Mouse (Mus musculus): ENCODE measurements around the gene Fam168a. TPM values are rescaled to one million over a fixed set of nuclear protein-coding genes. Genes with fewer than 3 reads are reported as not detected.

The Fam168a gene
- total and polyA plus RNA-seq, 3 experiments, result 16.3 to 88.2 (median 49.3) TPM

- DNase-seq (ENCODE audit: low spot score), result no peak
- no peak for TF ChIP-seq POLR2AphosphoS5 (IDR thresholded peaks at IDR 0.05; ENCODE audit: insufficient replicate concordance, low read depth, low read length)
- no peak for TF ChIP-seq CTCF (IDR thresholded peaks at IDR 0.05; ENCODE audit: low read depth, low read length)
- no peak for TF ChIP-seq TAL1 (conservative IDR thresholded peaks at IDR 0.05; ENCODE audit: low read depth, low read length)
- no peak for TF ChIP-seq GATA2 (IDR thresholded peaks at IDR 0.05; ENCODE audit: borderline replicate concordance, low read depth, low read length)
- TF ChIP-seq GATA1 (IDR thresholded peaks at IDR 0.05; ENCODE audit: borderline replicate concordance, low read length), result no peak
- H3K4me1 ChIP-seq (ENCODE audit: insufficient read depth, low read depth, low read length), result peaks cover 46% of the 10 kb centered on the region
These were observed 134.5 kb downstream of the Fam168a start for GRCm38 (mm10) chr7:100840906-100841305.

GRCm38 (mm10) chr7:100841608-100842007, 135.2 kb downstream of the Fam168a start:
- no peak overlapping the region for H3K4me3 ChIP-seq (ENCODE audit: low read depth, low read length)
- peaks cover 4% of the 10 kb centered on the region for H3K9me3 ChIP-seq (replicated peaks)
- peaks cover 53% of the 10 kb centered on the region for H3K4me1 ChIP-seq (ENCODE audit: insufficient read depth, low read depth, low read length)
- ATAC-seq (ENCODE audit: extremely low read depth, insufficient number of reproducible peaks, low FRiP score, poor library complexity, severe bottlenecking), result no peak
- no peak for DNase-seq (ENCODE audit: low spot score)
- no peaks in the 10 kb centered on the region for H3K27me3 ChIP-seq (ENCODE audit: insufficient read depth, low read length)
- TF ChIP-seq GATA2 (IDR thresholded peaks at IDR 0.05; ENCODE audit: borderline replicate concordance, low read depth, low read length) (no peak), CTCF (IDR thresholded peaks at IDR 0.05; ENCODE audit: low read depth, low read length) (no peak), GATA1 (IDR thresholded peaks at IDR 0.05; ENCODE audit: borderline replicate concordance, low read length) (no peak), TAL1 (conservative IDR thresholded peaks at IDR 0.05; ENCODE audit: low read depth, low read length) (no peak), POLR2AphosphoS5 (IDR thresholded peaks at IDR 0.05; ENCODE audit: insufficient replicate concordance, low read depth, low read length) (no peak)
- peaks cover 76% of the 10 kb centered on the region for H3K36me3 ChIP-seq (replicated peaks)

More at GRCm38 (mm10) chr7:100840906-100841305, 134.5 kb downstream of the Fam168a start:
- H3K4me3 ChIP-seq (ENCODE audit: low read depth, low read length), result no peak overlapping the region
- H3K9me3 ChIP-seq (replicated peaks), result peaks cover 4% of the 10 kb centered on the region
- H3K27me3 ChIP-seq (ENCODE audit: insufficient read depth, low read length), result no peaks in the 10 kb centered on the region
- ATAC-seq (ENCODE audit: extremely low read depth, insufficient number of reproducible peaks, low FRiP score, poor library complexity, severe bottlenecking), result peak; percentile 17; the same call in 1 of the 2 replicates
- peaks cover 77% of the 10 kb centered on the region for H3K36me3 ChIP-seq (replicated peaks)

- DNase-seq (ENCODE audit: low spot score) (no peak), ATAC-seq (ENCODE audit: extremely low read depth, insufficient number of reproducible peaks, low FRiP score, poor library complexity, severe bottlenecking) (no peak)
- Histone ChIP-seq H3K4me1 (ENCODE audit: insufficient read depth, low read depth, low read length) (peaks cover 59% of the 10 kb centered on the region), H3K9me3 (replicated peaks) (peaks cover 4% of the 10 kb centered on the region), H3K36me3 (replicated peaks) (peaks cover 76% of the 10 kb centered on the region), H3K27me3 (ENCODE audit: insufficient read depth, low read length) (no peaks in the 10 kb centered on the region), H3K4me3 (ENCODE audit: low read depth, low read length) (no peak overlapping the region)
- TF ChIP-seq GATA2 (IDR thresholded peaks at IDR 0.05; ENCODE audit: borderline replicate concordance, low read depth, low read length) (no peak), POLR2AphosphoS5 (IDR thresholded peaks at IDR 0.05; ENCODE audit: insufficient replicate concordance, low read depth, low read length) (no peak), GATA1 (IDR thresholded peaks at IDR 0.05; ENCODE audit: borderline replicate concordance, low read length) (no peak), TAL1 (conservative IDR thresholded peaks at IDR 0.05; ENCODE audit: low read depth, low read length) (no peak), CTCF (IDR thresholded peaks at IDR 0.05; ENCODE audit: low read depth, low read length) (no peak)
These were observed 135.7 kb downstream of the Fam168a start for GRCm38 (mm10) chr7:100842175-100842574.

- H3K4me1 ChIP-seq (ENCODE audit: insufficient read depth, low read depth, low read length), result peaks cover 73% of the 10 kb centered on the region
- no peaks in the 10 kb centered on the region for H3K27me3 ChIP-seq (ENCODE audit: insufficient read depth, low read length)
- no peak for ATAC-seq (ENCODE audit: extremely low read depth, insufficient number of reproducible peaks, low FRiP score, poor library complexity, severe bottlenecking)
- peaks cover 4% of the 10 kb centered on the region for H3K9me3 ChIP-seq (replicated peaks)
- peaks cover 76% of the 10 kb centered on the region for H3K36me3 ChIP-seq (replicated peaks)
- TF ChIP-seq GATA1 (IDR thresholded peaks at IDR 0.05; ENCODE audit: borderline replicate concordance, low read length), result no peak
- TF ChIP-seq TAL1 (conservative IDR thresholded peaks at IDR 0.05; ENCODE audit: low read depth, low read length), result no peak
- no peak for TF ChIP-seq GATA2 (IDR thresholded peaks at IDR 0.05; ENCODE audit: borderline replicate concordance, low read depth, low read length)
- no peak for TF ChIP-seq POLR2AphosphoS5 (IDR thresholded peaks at IDR 0.05; ENCODE audit: insufficient replicate concordance, low read depth, low read length)
- TF ChIP-seq CTCF (IDR thresholded peaks at IDR 0.05; ENCODE audit: low read depth, low read length), result no peak
- no peak for DNase-seq (ENCODE audit: low spot score)
- no peak overlapping the region for H3K4me3 ChIP-seq (ENCODE audit: low read depth, low read length)
These were observed 137.4 kb downstream of the Fam168a start for GRCm38 (mm10) chr7:100843866-100844265.

GRCm38 (mm10) chr7:100844385-100845025, 138.1 kb downstream of the Fam168a start:
- no peak for TF ChIP-seq CTCF (IDR thresholded peaks at IDR 0.05; ENCODE audit: low read depth, low read length)
- TF ChIP-seq POLR2AphosphoS5 (IDR thresholded peaks at IDR 0.05; ENCODE audit: insufficient replicate concordance, low read depth, low read length), result no peak
- peak; percentile 53 for TF ChIP-seq TAL1 (conservative IDR thresholded peaks at IDR 0.05; ENCODE audit: low read depth, low read length)
- no peak for TF ChIP-seq GATA2 (IDR thresholded peaks at IDR 0.05; ENCODE audit: borderline replicate concordance, low read depth, low read length)
- Histone ChIP-seq H3K9me3 (replicated peaks) (peaks cover 4% of the 10 kb centered on the region), H3K36me3 (replicated peaks) (peaks cover 82% of the 10 kb centered on the region), H3K4me1 (ENCODE audit: insufficient read depth, low read depth, low read length) (peaks cover 78% of the 10 kb centered on the region), H3K27me3 (ENCODE audit: insufficient read depth, low read length) (no peaks in the 10 kb centered on the region), H3K4me3 (ENCODE audit: low read depth, low read length) (no peak overlapping the region)
- DNase-seq (ENCODE audit: low spot score) (peak; percentile 31), ATAC-seq (ENCODE audit: extremely low read depth, insufficient number of reproducible peaks, low FRiP score, poor library complexity, severe bottlenecking) (no peak)

- no peak overlapping the region for H3K4me3 ChIP-seq (ENCODE audit: low read depth, low read length)
- no peaks in the 10 kb centered on the region for H3K27me3 ChIP-seq (ENCODE audit: insufficient read depth, low read length)
- no peak for ATAC-seq (ENCODE audit: extremely low read depth, insufficient number of reproducible peaks, low FRiP score, poor library complexity, severe bottlenecking)
- no peak for TF ChIP-seq CTCF (IDR thresholded peaks at IDR 0.05; ENCODE audit: low read depth, low read length)
- no peak for TF ChIP-seq TAL1 (conservative IDR thresholded peaks at IDR 0.05; ENCODE audit: low read depth, low read length)
- TF ChIP-seq GATA1 (IDR thresholded peaks at IDR 0.05; ENCODE audit: borderline replicate concordance, low read length), result no peak
- TF ChIP-seq POLR2AphosphoS5 (IDR thresholded peaks at IDR 0.05; ENCODE audit: insufficient replicate concordance, low read depth, low read length), result no peak
- no peak for TF ChIP-seq GATA2 (IDR thresholded peaks at IDR 0.05; ENCODE audit: borderline replicate concordance, low read depth, low read length)
- peaks cover 4% of the 10 kb centered on the region for H3K9me3 ChIP-seq (replicated peaks)
- DNase-seq (ENCODE audit: low spot score), result no peak
- H3K36me3 ChIP-seq (replicated peaks), result peaks cover 86% of the 10 kb centered on the region
- H3K4me1 ChIP-seq (ENCODE audit: insufficient read depth, low read depth, low read length), result peaks cover 79% of the 10 kb centered on the region
These were observed 138.6 kb downstream of the Fam168a start for GRCm38 (mm10) chr7:100845026-100845400.

Measured in G1E (cell line).